Mouse (Mus musculus) stomach, postnatal 0 days (tissue): ENCODE data around the gene 9930104L06Rik.

Experiments
- CTCF ChIP-seq: IDR thresholded peaks from 2 replicates; pipeline ENCODE4 v1.5.1; 2016; ENCODE audit warnings: antibody characterized with exemption, low read depth, mild to moderate bottlenecking, moderate library complexity
- EP300 ChIP-seq: optimal IDR thresholded peaks from 2 replicates; pipeline ENCODE3; 2016; ENCODE audit warnings: antibody characterized with exemption

- TF ChIP-seq EP300 (no peak), CTCF (no peak)
Measured at GRCm38 (mm10) chr4:124972316-124972715, 35.5 kb downstream of the 9930104L06Rik start.
